Mouse (Mus musculus): ENCODE measurements around the gene Slc34a1.
"Not testable (repeated sequence)": the region's sequence is repeated elsewhere in the genome, so short reads cannot be mapped to it uniquely, and the experiment has no call there.

Gene Slc34a1

GRCm38 (mm10) chr13:55431889-55432685, 34.1 kb downstream of the Slc34a1 start:
- CTCF ChIA-PET: interaction anchor here (1.0 to 1.9 kb wide), 4 partner anchors 11 to 28 kb away, joined by 3 to 5 read pairs (median 4); no protein-coding TSS in a partner anchor

GRCm38 (mm10) chr13:55437111-55437629, 39.2 kb downstream of the Slc34a1 start:
- CTCF ChIA-PET: not testable (repeated sequence)

- CTCF ChIA-PET: interaction anchor here (0.8 kb wide), 1 partner anchor 66 kb away, joined by 4 read pairs; no protein-coding TSS in a partner anchor
Measured at GRCm38 (mm10) chr13:55443799-55444285, 45.9 kb downstream of the Slc34a1 start.

GRCm38 (mm10) chr13:55444286-55444936, 46.4 kb downstream of the Slc34a1 start:
- CTCF ChIA-PET: no interaction called here

DNA sequence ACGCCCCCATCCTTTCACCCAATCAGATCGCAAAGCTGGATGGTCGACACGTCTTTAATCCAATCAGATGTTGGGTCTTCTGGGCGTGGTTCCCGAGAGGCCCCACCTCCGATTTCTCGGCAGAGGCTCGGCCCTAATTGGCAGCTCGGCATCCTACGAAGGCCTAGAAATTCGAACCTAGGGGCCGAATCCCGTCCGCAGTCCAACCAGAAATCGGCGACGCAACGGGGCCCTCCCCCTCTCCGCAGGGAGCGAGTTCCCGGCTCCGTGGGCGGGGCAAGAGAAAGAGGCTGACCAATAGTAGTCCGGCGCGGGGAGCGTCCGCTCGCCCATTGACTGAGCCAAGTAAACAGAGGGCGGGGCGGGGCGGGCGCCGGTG, 46.9 kb downstream of the Slc34a1 start, which contains the start of gene Grk6:
TSS of gene Grk6 (plus strand) at position 136 of the 379 bp plus-strand sequence.
- CTCF ChIA-PET: interaction anchor here (1.4 kb wide), 1 partner anchor 13 kb away, joined by 5 read pairs; no protein-coding TSS in a partner anchor

DNA sequence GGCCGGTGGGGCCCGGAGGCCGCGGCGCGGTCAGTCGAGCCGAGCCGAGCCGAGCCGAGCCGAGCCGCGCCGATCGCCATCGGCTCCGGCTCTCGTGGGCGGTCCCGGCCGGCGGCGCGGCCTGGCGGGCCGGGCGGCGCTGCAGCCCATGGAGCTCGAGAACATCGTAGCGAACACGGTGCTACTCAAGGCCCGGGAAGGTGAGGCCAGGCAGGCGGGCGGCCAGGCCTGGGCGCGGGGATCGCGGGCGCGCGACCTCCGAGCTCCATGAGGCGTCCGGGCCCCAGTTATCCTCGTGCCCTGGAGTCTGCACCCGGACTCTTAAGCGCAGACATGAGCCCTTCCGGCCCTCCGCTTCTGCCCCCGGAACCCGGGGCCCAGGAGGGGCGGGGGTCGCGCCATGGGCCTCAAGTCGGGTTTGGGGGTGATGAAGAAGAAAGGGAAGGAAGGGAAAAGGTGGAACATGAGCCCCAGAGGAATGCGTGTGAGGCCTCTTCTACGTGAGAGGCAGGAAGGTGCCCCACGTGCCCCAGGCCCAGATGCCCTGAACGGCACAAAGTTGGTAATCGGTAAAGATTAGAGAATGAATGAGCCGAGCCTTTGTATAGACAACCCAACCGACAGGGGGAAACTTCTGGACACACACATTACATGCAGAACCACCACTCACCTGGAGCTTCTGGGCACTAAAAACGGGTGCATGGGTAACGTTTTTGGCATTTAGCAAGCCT, 47.5 kb downstream of the Slc34a1 start:
- CTCF ChIA-PET: interaction anchor here (0.9 to 1.4 kb wide), 2 partner anchors 14 to 17 kb away, joined by 3 to 5 read pairs; no protein-coding TSS in a partner anchor

- CTCF ChIA-PET: interaction anchor here (0.6 to 1.4 kb wide), 3 partner anchors 15 to 45 kb away, joined by 3 to 7 read pairs (median 5); no protein-coding TSS in a partner anchor
Measured at GRCm38 (mm10) chr13:55446483-55447105, 48.6 kb downstream of the Slc34a1 start.

- CTCF ChIA-PET: interaction anchor here (1.5 kb wide), 1 partner anchor 26 kb away, joined by 3 read pairs; no protein-coding TSS in a partner anchor
Measured at GRCm38 (mm10) chr13:55447543-55447943, 49.6 kb downstream of the Slc34a1 start.

DNA sequence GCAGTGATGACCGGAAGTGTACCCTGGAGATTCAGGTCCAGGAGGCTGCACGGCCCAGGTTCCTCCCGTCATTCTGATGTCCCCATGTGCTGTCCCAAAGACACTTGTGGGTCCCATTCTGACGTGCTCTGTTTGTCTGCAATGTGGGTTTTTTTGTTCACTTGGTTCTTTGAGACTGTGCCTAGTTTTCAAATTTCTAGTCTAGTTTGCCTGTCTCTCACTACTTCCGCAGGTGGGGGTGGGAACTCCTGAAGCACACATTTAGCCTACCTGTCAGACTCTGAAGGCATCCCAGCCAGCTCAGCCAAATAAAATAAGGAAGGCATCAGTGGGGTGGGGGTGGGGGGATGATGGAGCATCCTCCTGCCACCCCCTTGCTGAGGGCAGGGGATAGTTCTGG, 50.1 kb downstream of the Slc34a1 start:
- CTCF ChIA-PET: interaction anchor here (0.6 to 1.5 kb wide), 5 partner anchors 14 to 278 kb away, joined by 3 to 5 read pairs (median 3); partner anchors contain the start of gene F12

DNA sequence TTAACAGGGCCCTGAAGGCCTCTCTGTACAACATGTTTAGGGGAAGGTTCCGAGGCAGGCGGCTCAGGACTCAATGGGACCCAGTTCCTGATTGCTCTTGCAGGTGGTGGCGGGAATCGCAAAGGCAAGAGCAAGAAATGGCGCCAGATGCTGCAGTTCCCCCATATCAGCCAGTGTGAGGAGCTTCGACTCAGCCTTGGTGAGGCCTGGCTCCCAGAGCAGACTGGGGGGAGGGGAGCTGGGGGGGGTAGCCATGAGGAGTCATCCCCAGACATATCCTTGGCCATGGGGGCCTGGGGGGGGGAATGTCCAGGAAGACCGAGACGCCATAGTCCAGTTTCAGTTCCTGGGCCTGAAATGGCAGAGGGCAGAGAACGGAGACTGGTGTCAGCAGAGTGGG, 51.2 kb downstream of the Slc34a1 start:
- CTCF ChIA-PET: interaction anchor here (1.0 kb wide), 1 partner anchor 18 kb away, joined by 4 read pairs; no protein-coding TSS in a partner anchor

GRCm38 (mm10) chr13:55449679-55450441, 51.9 kb downstream of the Slc34a1 start:
- CTCF ChIA-PET: interaction anchor here (1.0 kb wide), 1 partner anchor 18 kb away, joined by 4 read pairs; no protein-coding TSS in a partner anchor

- CTCF ChIA-PET: interaction anchor here (0.6 to 0.8 kb wide), 2 partner anchors 15 to 28 kb away, joined by 3 to 5 read pairs; no protein-coding TSS in a partner anchor
Measured at GRCm38 (mm10) chr13:55450511-55450980, 52.6 kb downstream of the Slc34a1 start.

DNA sequence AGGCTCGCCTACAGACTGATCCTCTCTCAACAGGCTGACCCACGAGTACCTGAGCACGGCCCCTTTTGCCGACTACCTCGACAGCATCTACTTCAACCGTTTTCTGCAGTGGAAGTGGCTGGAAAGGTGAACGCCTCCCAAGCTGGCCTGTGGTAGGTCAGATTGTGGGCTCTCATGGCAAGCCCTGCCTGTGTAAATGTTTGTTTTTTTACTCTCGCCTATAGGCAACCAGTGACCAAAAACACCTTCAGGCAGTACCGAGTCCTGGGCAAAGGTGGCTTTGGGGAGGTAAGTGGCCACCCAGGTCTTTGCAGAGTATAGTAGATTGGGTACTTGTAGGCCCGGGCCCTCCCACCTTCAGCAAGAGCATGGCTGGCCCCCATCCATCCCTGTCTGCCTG, 53.3 kb downstream of the Slc34a1 start:
- CTCF ChIA-PET: interaction anchor here (0.8 kb wide), 1 partner anchor 29 kb away, joined by 5 read pairs; no protein-coding TSS in a partner anchor

GRCm38 (mm10) chr13:55451785-55452549, 54.0 kb downstream of the Slc34a1 start:
- CTCF ChIA-PET: no interaction called here

GRCm38 (mm10) chr13:55462965-55463364, 65.0 kb downstream of the Slc34a1 start:
- CTCF ChIA-PET: interaction anchor here (0.5 to 1.3 kb wide), 3 partner anchors 15 to 147 kb away, joined by 3 to 5 read pairs (median 3); no protein-coding TSS in a partner anchor

DNA sequence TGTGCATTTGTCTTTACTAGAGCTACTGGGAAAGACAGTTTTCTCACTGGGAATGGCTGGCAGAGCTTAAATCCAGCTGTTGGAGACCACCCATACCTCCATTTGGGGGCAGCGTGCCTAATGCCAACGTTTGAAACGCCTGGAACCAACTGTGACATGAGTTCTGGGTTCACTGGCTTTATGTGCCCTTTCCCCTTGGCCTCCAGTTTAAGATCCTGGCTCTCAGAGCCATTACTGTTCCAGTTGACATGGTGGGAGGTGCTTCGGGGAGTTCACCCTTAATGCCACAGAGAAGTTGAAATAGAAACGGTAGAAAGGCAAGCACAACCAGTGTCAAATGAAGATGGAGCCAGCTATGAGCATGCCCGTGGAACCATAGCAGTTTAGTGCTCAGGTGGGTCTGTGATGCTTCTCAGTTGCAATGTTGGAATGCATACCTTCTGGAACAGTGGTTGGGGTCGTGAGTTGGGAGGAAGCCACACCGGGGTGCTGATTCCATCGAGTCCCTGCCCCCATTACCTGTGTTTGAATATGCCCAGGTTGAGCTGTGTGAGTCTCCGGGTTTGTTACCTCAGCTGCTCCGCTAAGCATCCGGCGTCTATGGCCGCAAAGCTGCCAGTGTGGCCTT, 65.5 kb downstream of the Slc34a1 start:
- CTCF ChIA-PET: interaction anchor here (0.5 kb wide), 1 partner anchor 15 kb away, joined by 10 read pairs; no protein-coding TSS in a partner anchor

- CTCF ChIA-PET: interaction anchor here (0.5 to 2.3 kb wide), 4 partner anchors 14 to 47 kb away, joined by 3 to 10 read pairs (median 4); no protein-coding TSS in a partner anchor
Measured at GRCm38 (mm10) chr13:55464027-55464884, 66.3 kb downstream of the Slc34a1 start, which contains the start of gene Prr7. Gene Prr7, plus strand, starts transcription at chr13:55464267.

All from spleen, embryonic (tissue).